Comparison of ENCODE assay signal across 7 mouse cellular contexts in genomic region chr3:89280050-89280605, GRCm38 (mm10). TPM values are rescaled to one million over a fixed set of nuclear protein-coding genes. Genes with fewer than 3 reads are reported as not detected.
DNase-seq lines count a peak whose midpoint lies in the region; ATAC-seq and TF ChIP-seq lines count a peak whose summit lies in the region.

No protein-coding gene starts in this region.

- no peaks in the 10 kb centered on the region; the same call in 1 of the 2 replicates for H3K4me1 ChIP-seq in testis, adult 2 months (ENCODE audit: control insufficient read depth, insufficient read depth, low read length)
- H3K4me1 ChIP-seq in embryonic facial prominence, embryonic 14.5 days (ENCODE audit: control insufficient read depth, insufficient read depth, low read length): peaks cover 27% of the 10 kb centered on the region
- peaks cover 44% of the 10 kb centered on the region for H3K4me1 ChIP-seq in intestine, embryonic 14.5 days (replicated peaks; ENCODE audit: control insufficient read depth, insufficient read depth, low read length)
- peaks cover 12% of the 10 kb centered on the region for H3K4me1 ChIP-seq in lung, adult 2 months (ENCODE audit: control insufficient read depth, insufficient read depth, low read length)
- H3K4me1 ChIP-seq in small intestine, adult 2 months (ENCODE audit: control insufficient read depth, insufficient read depth, insufficient read length, low read length): peaks cover 19% of the 10 kb centered on the region

- WGBS in embryonic facial prominence, embryonic 14.5 days: under 1% methylated on average over 28 of the region's 29 CpGs
- WGBS in intestine, embryonic 14.5 days: under 1% methylated on average over 29 of the region's 29 CpGs
- under 1% methylated on average over 29 of the region's 29 CpGs for WGBS in lung, adult 2 months
- under 1% methylated on average over 29 of the region's 29 CpGs for WGBS in small intestine, adult 2 months

- no peak overlapping the region for H3K27ac ChIP-seq in testis, adult 2 months (ENCODE audit: control insufficient read depth, insufficient read depth, low read depth, low read length)
- peak overlapping the region; percentile 82 for H3K27ac ChIP-seq in embryonic facial prominence, embryonic 14.5 days (replicated peaks; ENCODE audit: low read depth, low read length)
- H3K27ac ChIP-seq in intestine, embryonic 14.5 days (ENCODE audit: low read depth): peak overlapping the region; percentile 85
- peak overlapping the region; percentile 99 for H3K27ac ChIP-seq in small intestine, adult 2 months (ENCODE audit: insufficient read depth, low read depth, low read length)

- no peak for ATAC-seq in embryonic facial prominence, embryonic 14.5 days (ENCODE audit: low read depth)
- ATAC-seq in intestine, embryonic 14.5 days (replicated peaks; ENCODE audit: low FRiP score, low TSS enrichment, low read depth): 0 out of 2 replicates have a peak, but pooled peaks have one; percentile 17

- H3K9me3 ChIP-seq in embryonic facial prominence, embryonic 14.5 days (ENCODE audit: control insufficient read depth, low read length): no peaks in the 10 kb centered on the region
- H3K9me3 ChIP-seq in intestine, embryonic 14.5 days (ENCODE audit: control insufficient read depth, low read length): no peaks in the 10 kb centered on the region

- H3K4me3 ChIP-seq in testis, adult 2 months (ENCODE audit: control insufficient read depth, low read depth, low read length): peak overlapping the region; percentile 71
- H3K4me3 ChIP-seq in embryonic facial prominence, embryonic 14.5 days (ENCODE audit: low read depth, low read length): peak overlapping the region; percentile 50
- peak overlapping the region; percentile 61 for H3K4me3 ChIP-seq in intestine, embryonic 14.5 days (ENCODE audit: low read depth, low read length)
- peak overlapping the region; percentile 92 for H3K4me3 ChIP-seq in lung, adult 2 months (replicated peaks; ENCODE audit: extremely low read depth, low read depth, low read length)
- peak overlapping the region; percentile 85 for H3K4me3 ChIP-seq in small intestine, adult 2 months (ENCODE audit: low read depth, low read length)

- no peak for TF ChIP-seq CTCF in testis, adult 2 months (IDR thresholded peaks at IDR 0.05; ENCODE audit: control insufficient read depth, insufficient read depth, insufficient replicate concordance, low read depth, low read length)
- no peak for TF ChIP-seq CTCF in lung, adult 2 months (IDR thresholded peaks at IDR 0.05; ENCODE audit: insufficient read depth, low read length)
- TF ChIP-seq CTCF in small intestine, adult 2 months (IDR thresholded peaks at IDR 0.05; ENCODE audit: extremely low read depth, insufficient read length, insufficient replicate concordance, low read depth, low read length): no peak

- no peaks in the 10 kb centered on the region for H3K27me3 ChIP-seq in testis, adult 2 months (ENCODE audit: control insufficient read depth, insufficient read depth, low read length)
- H3K27me3 ChIP-seq in embryonic facial prominence, embryonic 14.5 days (replicated peaks; ENCODE audit: control insufficient read depth, insufficient read depth, low read length): 0 out of 2 replicates have a peak, but pooled peaks cover 7% of the 10 kb centered on the region
- 0 out of 2 replicates have a peak, but pooled peaks cover 4% of the 10 kb centered on the region for H3K27me3 ChIP-seq in intestine, embryonic 14.5 days (replicated peaks; ENCODE audit: control insufficient read depth, insufficient read depth, low read length)
- no peaks in the 10 kb centered on the region for H3K27me3 ChIP-seq in small intestine, adult 2 months (ENCODE audit: control insufficient read depth, insufficient read depth, low read length)

- no peak for TF ChIP-seq POLR2A in testis, adult 2 months (IDR thresholded peaks at IDR 0.05; ENCODE audit: control insufficient read depth, low read depth, low read length)
- peak; percentile 54; the same call in 1 of the 2 replicates for TF ChIP-seq POLR2A in lung, adult 2 months (IDR thresholded peaks at IDR 0.05; ENCODE audit: borderline replicate concordance, extremely low read depth, low read depth, low read length)
- no peak for TF ChIP-seq POLR2A in small intestine, adult 2 months (IDR thresholded peaks at IDR 0.05; ENCODE audit: low read depth, low read length)

- H3K9ac ChIP-seq in embryonic facial prominence, embryonic 14.5 days (ENCODE audit: low read depth, low read length): peak overlapping the region; percentile 71
- H3K9ac ChIP-seq in intestine, embryonic 14.5 days (ENCODE audit: low read length): peak overlapping the region; percentile 64

- DNase-seq in testis, postnatal 10 days (ENCODE audit: low spot score): no peak
- no peak for DNase-seq in embryonic facial prominence, embryonic 14.5 days (ENCODE audit: low spot score)
- peak; percentile 69 for DNase-seq in intestine, embryonic 14.5 days (ENCODE audit: low spot score)
- peak; percentile 65 for DNase-seq in lung, adult 2 months
- DNase-seq in T-cell, adult 2 months (ENCODE audit: low spot score): no peak

- no peaks in the 10 kb centered on the region for H3K36me3 ChIP-seq in testis, adult 2 months (ENCODE audit: control insufficient read depth, insufficient read depth, low read length)
- H3K36me3 ChIP-seq in embryonic facial prominence, embryonic 14.5 days (ENCODE audit: control insufficient read depth, insufficient read depth, low read length): 0 out of 2 replicates have a peak, but pooled peaks cover 8% of the 10 kb centered on the region
- peaks cover 11% of the 10 kb centered on the region; the same call in 1 of the 2 replicates for H3K36me3 ChIP-seq in intestine, embryonic 14.5 days (ENCODE audit: control insufficient read depth, insufficient read depth, low read length)
- peaks cover 11% of the 10 kb centered on the region for H3K36me3 ChIP-seq in small intestine, adult 2 months (ENCODE audit: control insufficient read depth, insufficient read depth, low read length)

- H3K4me2 ChIP-seq in embryonic facial prominence, embryonic 14.5 days (ENCODE audit: low read depth, low read length): peak overlapping the region; percentile 80
- H3K4me2 ChIP-seq in intestine, embryonic 14.5 days (ENCODE audit: low read length): peak overlapping the region; percentile 71

RNA-seq across cellular contexts. Expression of gene Efna1, which starts 0.8 kb away (rescaled TPM):
- 1.1 and 1.7 TPM in 2 replicates for polyA plus RNA-seq in testis, adult 2 months (2012; rRNA removed)
- 33.8 and 35.8 TPM in 2 replicates for polyA plus RNA-seq in embryonic facial prominence, embryonic 14.5 days (2014; fragmentation: Nextera tagmentation; extraction: Ambion mirVana)
- 46.2 and 46.6 TPM in 2 replicates for polyA plus RNA-seq in intestine, embryonic 14.5 days (2014; fragmentation: Nextera tagmentation; extraction: Ambion mirVana)
- polyA plus RNA-seq in lung, adult 2 months (2012; rRNA removed): 132 and 134 TPM in 2 replicates
- polyA plus RNA-seq in small intestine, adult 2 months (2012; rRNA removed): 46.1 and 122 TPM in 2 replicates

RNA-seq across cellular contexts. Expression of gene Slc50a1, which starts 9.8 kb away (rescaled TPM):
- 9.7 and 12.7 TPM in 2 replicates for polyA plus RNA-seq in testis, adult 2 months (2012; rRNA removed)
- polyA plus RNA-seq in embryonic facial prominence, embryonic 14.5 days (2014; fragmentation: Nextera tagmentation; extraction: Ambion mirVana): 70.5 and 80.2 TPM in 2 replicates
- 64.7 and 66.5 TPM in 2 replicates for polyA plus RNA-seq in intestine, embryonic 14.5 days (2014; fragmentation: Nextera tagmentation; extraction: Ambion mirVana)
- polyA plus RNA-seq in lung, adult 2 months (2012; rRNA removed): 228 and 297 TPM in 2 replicates
- polyA plus RNA-seq in small intestine, adult 2 months (2012; rRNA removed): 81.6 and 97.3 TPM in 2 replicates

RNA-seq across cellular contexts. Expression of gene Dpm3, which starts 21.0 kb away (rescaled TPM):
- polyA plus RNA-seq in testis, adult 2 months (2012; rRNA removed): 42.2 and 53.9 TPM in 2 replicates
- 151 and 177 TPM in 2 replicates for polyA plus RNA-seq in embryonic facial prominence, embryonic 14.5 days (2014; fragmentation: Nextera tagmentation; extraction: Ambion mirVana)
- polyA plus RNA-seq in intestine, embryonic 14.5 days (2014; fragmentation: Nextera tagmentation; extraction: Ambion mirVana): 143 and 188 TPM in 2 replicates
- polyA plus RNA-seq in lung, adult 2 months (2012; rRNA removed): 411 and 476 TPM in 2 replicates
- polyA plus RNA-seq in small intestine, adult 2 months (2012; rRNA removed): 357 and 440 TPM in 2 replicates

RNA-seq across cellular contexts. Expression of gene Trim46, which starts 34.0 kb away (rescaled TPM):
- 27.7 and 27.9 TPM in 2 replicates for polyA plus RNA-seq in testis, adult 2 months (2012; rRNA removed)
- 3.7 and 4.7 TPM in 2 replicates for polyA plus RNA-seq in embryonic facial prominence, embryonic 14.5 days (2014; fragmentation: Nextera tagmentation; extraction: Ambion mirVana)
- 3.3 and 3.5 TPM in 2 replicates for polyA plus RNA-seq in intestine, embryonic 14.5 days (2014; fragmentation: Nextera tagmentation; extraction: Ambion mirVana)
- polyA plus RNA-seq in lung, adult 2 months (2012; rRNA removed): 11.0 and 11.8 TPM in 2 replicates
- 4.3 and 8.7 TPM in 2 replicates for polyA plus RNA-seq in small intestine, adult 2 months (2012; rRNA removed)

RNA-seq across cellular contexts. Expression of gene Krtcap2, which starts 34.4 kb away (rescaled TPM):
- 30.7 and 43.7 TPM in 2 replicates for polyA plus RNA-seq in testis, adult 2 months (2012; rRNA removed)
- 324 and 349 TPM in 2 replicates for polyA plus RNA-seq in embryonic facial prominence, embryonic 14.5 days (2014; fragmentation: Nextera tagmentation; extraction: Ambion mirVana)
- 331 and 346 TPM in 2 replicates for polyA plus RNA-seq in intestine, embryonic 14.5 days (2014; fragmentation: Nextera tagmentation; extraction: Ambion mirVana)
- polyA plus RNA-seq in lung, adult 2 months (2012; rRNA removed): 189 and 252 TPM in 2 replicates
- 120 and 182 TPM in 2 replicates for polyA plus RNA-seq in small intestine, adult 2 months (2012; rRNA removed)

Comparison
In these comparisons a context has a peak if more than half of its experiments do, and no peak if none do; other contexts are left out.
1. DNase-seq: peak in intestine, embryonic 14.5 days (single experiment) and lung, adult 2 months (single experiment); none in testis, postnatal 10 days (single experiment), embryonic facial prominence, embryonic 14.5 days (single experiment) and T-cell, adult 2 months (single experiment).
2. RNA of gene Efna1, which starts 0.8 kb away (polyA plus RNA-seq): 132 to 134 TPM in lung, adult 2 months, 46.1 to 122 TPM in small intestine, adult 2 months, 46.2 to 46.6 TPM in intestine, embryonic 14.5 days and 33.8 to 35.8 TPM in embryonic facial prominence, embryonic 14.5 days; 1.1 to 1.7 TPM in testis, adult 2 months; every median in the first group is over 10 times any median in the second.
3. Peak in every context shown above with its lines, with median percentiles within 50 percentile points of each other: H3K4me3 ChIP-seq.